Mouse (Mus musculus): ENCODE data around the gene Tdrd7. TPM values are rescaled to one million over a fixed set of nuclear protein-coding genes. Genes with fewer than 3 reads are reported as not detected.
A peak's percentile ranks its signal among the peaks of the same experiment; 100 is the strongest.

Tdrd7 gene
- polyA plus RNA-seq, 1 experiment from 2014 or later, result 15.4 TPM

DNA sequence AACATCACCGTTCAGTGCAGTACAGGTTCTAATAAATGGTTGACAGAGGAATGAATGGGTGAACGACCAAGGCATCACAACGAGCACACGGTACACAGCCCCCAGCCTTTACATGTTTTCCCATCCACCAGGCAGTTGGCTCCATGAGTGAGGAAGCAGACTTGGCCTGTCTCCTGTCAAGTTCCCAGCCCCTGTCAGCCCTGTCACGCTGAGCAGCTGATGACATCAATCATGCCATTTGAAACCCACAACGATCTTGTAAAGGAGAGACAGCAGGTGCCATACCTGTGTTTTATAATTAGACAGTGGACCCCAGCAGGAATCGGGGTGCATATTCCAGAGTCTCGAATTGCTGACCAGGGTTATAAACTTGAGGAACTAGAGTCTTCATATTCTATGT lies 78.2 kb downstream of the Tdrd7 start:
- Histone ChIP-seq H3K9ac (replicated peaks) (no peak overlapping the region), H3K9me3 (ENCODE audit: low read length) (no peaks in the 10 kb centered on the region), H3K4me3 (ENCODE audit: low read depth, low read length) (no peak overlapping the region), H3K27ac (ENCODE audit: low read depth) (no peak overlapping the region), H3K36me3 (replicated peaks; ENCODE audit: insufficient read depth, low read length) (peaks cover under 1% of the 10 kb centered on the region; the same call in 1 of the 2 replicates), H3K27me3 (ENCODE audit: insufficient read depth, low read length) (peaks cover 16% of the 10 kb centered on the region), H3K4me2 (ENCODE audit: low read depth, low read length) (peak overlapping the region; percentile 92; the same call in 1 of the 2 replicates), H3K4me1 (ENCODE audit: insufficient read depth) (peaks cover 15% of the 10 kb centered on the region)
- TF ChIP-seq EP300 (IDR thresholded peaks at IDR 0.05; ENCODE audit: low read depth), result no peak
- no peak for TF ChIP-seq CTCF (IDR thresholded peaks at IDR 0.05; ENCODE audit: low read depth)
- 72% methylated on average over 8 of the region's 8 CpGs for WGBS (ENCODE audit: insufficient replicate concordance)
- ATAC-seq (no peak), DNase-seq (no peak)

DNA sequence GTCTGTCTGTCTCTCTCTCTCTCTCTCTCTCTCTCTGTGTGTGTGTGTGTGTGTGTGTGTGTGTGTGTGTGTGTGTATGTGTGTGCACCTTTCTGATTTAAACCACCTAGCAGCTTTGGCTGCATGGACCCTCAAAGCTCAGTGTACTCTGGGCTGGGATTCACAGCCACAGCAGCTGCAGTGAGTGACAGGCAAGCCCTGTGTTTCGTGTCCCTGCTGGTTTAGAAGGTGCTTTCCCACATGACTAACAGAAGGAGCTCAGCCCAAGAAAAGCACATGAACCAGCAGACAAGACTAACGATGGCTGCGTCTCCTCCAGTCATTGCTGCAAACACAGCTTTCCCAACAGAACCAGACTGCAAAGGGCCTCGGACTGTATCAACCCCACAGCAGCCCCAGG lies 82.8 kb downstream of the Tdrd7 start:
- Histone ChIP-seq H3K4me3 (ENCODE audit: low read depth, low read length) (no peak overlapping the region), H3K9ac (replicated peaks) (no peak overlapping the region), H3K36me3 (replicated peaks; ENCODE audit: insufficient read depth, low read length) (peaks cover 6% of the 10 kb centered on the region; the same call in 1 of the 2 replicates), H3K27ac (ENCODE audit: low read depth) (no peak overlapping the region), H3K4me2 (ENCODE audit: low read depth, low read length) (no peak overlapping the region), H3K9me3 (ENCODE audit: low read length) (no peaks in the 10 kb centered on the region), H3K27me3 (ENCODE audit: insufficient read depth, low read length) (no peaks in the 10 kb centered on the region), H3K4me1 (ENCODE audit: insufficient read depth) (0 out of 2 replicates have a peak, but pooled peaks cover 2% of the 10 kb centered on the region)
- no peak for DNase-seq
- WGBS (ENCODE audit: insufficient replicate concordance), result 76% methylated on average over 4 of the region's 4 CpGs
- ATAC-seq, result no peak
- no peak for TF ChIP-seq CTCF (IDR thresholded peaks at IDR 0.05; ENCODE audit: low read depth)

DNA sequence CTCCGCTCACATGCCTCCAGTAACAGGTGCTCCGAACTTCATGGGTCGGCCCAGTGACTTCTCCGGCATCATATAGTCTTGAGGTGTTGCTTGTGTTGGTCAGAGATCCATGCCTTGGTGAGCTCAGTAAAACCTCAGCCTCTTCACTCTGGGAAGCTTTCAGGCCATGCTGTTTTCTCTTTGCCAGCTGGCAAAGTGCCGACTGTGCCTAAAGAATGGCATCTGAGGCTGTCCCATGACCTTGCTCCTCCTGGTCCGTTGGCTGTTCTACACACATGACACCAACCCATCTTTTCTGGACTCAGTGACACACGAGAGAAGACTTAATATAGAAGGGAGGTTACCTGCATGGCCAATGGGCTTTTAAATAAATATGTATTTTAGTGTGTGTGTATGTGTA lies 83.3 kb downstream of the Tdrd7 start:
- ATAC-seq, result no peak
- WGBS (ENCODE audit: insufficient replicate concordance), result 89% methylated on average over 7 of the region's 7 CpGs
- peaks cover 6% of the 10 kb centered on the region; the same call in 1 of the 2 replicates for H3K36me3 ChIP-seq (replicated peaks; ENCODE audit: insufficient read depth, low read length)

DNA sequence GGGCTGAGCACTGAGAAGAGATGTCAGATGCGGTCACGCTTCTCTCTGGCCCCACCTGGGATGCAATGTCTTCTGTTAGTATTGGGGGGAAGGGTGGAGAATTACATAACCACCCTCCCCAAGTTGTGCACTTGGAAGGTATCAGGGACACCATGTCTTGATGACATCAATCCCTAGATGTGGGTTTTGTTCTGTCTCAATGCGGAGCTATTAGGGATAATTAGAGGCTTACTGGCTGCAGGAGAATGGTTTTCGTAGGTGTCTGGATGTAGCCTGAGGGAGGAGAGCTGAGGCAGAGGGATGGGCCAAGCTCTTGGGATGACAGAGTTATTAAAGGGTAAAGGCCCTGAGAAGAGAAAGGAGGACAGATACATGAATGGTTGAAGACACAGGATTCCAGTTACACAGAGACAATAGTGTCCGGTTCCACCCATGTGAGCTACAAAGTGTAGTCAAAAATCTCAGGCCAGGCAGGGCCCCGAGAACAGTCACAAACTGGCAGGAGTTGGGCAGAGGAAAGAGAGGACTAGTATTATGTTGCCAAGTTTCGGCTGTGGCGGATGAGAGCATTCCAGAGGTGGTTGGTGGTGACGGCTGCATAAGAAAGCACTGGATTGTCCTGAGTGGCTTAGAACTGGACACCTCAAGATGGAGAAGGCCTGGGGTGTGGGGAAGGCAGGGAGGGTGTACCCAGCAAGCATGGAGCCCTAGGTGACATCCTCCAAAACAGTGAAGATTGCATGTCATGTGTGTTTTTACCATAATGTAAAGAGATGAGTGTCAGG lies 88.4 kb downstream of the Tdrd7 start:
- H3K36me3 ChIP-seq (replicated peaks; ENCODE audit: insufficient read depth, low read length), result peaks cover 4% of the 10 kb centered on the region; the same call in 1 of the 2 replicates
- no peak overlapping the region for H3K4me3 ChIP-seq (ENCODE audit: low read depth, low read length)
- no peak for DNase-seq
- H3K27ac ChIP-seq (ENCODE audit: low read depth), result no peak overlapping the region
- no peak for TF ChIP-seq EP300 (IDR thresholded peaks at IDR 0.05; ENCODE audit: low read depth)
- TF ChIP-seq CTCF (IDR thresholded peaks at IDR 0.05; ENCODE audit: low read depth), result no peak
- WGBS (ENCODE audit: insufficient replicate concordance), result 93% methylated on average over 9 of the region's 9 CpGs
- no peaks in the 10 kb centered on the region for H3K27me3 ChIP-seq (ENCODE audit: insufficient read depth, low read length)
- no peaks in the 10 kb centered on the region for H3K9me3 ChIP-seq (ENCODE audit: low read length)
- ATAC-seq, result no peak
- no peak overlapping the region for H3K4me2 ChIP-seq (ENCODE audit: low read depth, low read length)
- no peak overlapping the region for H3K9ac ChIP-seq (replicated peaks)
- no peaks in the 10 kb centered on the region for H3K4me1 ChIP-seq (ENCODE audit: insufficient read depth)

More for the DNA sequence above, 83.3 kb downstream of the Tdrd7 start:
- no peaks in the 10 kb centered on the region for H3K27me3 ChIP-seq (ENCODE audit: insufficient read depth, low read length)
- no peak for DNase-seq
- H3K4me1 ChIP-seq (ENCODE audit: insufficient read depth), result no peaks in the 10 kb centered on the region
- H3K4me3 ChIP-seq (ENCODE audit: low read depth, low read length), result no peak overlapping the region
- H3K9me3 ChIP-seq (ENCODE audit: low read length), result no peaks in the 10 kb centered on the region
- no peak overlapping the region for H3K27ac ChIP-seq (ENCODE audit: low read depth)
- no peak overlapping the region for H3K4me2 ChIP-seq (ENCODE audit: low read depth, low read length)
- no peak for TF ChIP-seq CTCF (IDR thresholded peaks at IDR 0.05; ENCODE audit: low read depth)
- no peak for TF ChIP-seq EP300 (IDR thresholded peaks at IDR 0.05; ENCODE audit: low read depth)
- no peak overlapping the region for H3K9ac ChIP-seq (replicated peaks)

DNA sequence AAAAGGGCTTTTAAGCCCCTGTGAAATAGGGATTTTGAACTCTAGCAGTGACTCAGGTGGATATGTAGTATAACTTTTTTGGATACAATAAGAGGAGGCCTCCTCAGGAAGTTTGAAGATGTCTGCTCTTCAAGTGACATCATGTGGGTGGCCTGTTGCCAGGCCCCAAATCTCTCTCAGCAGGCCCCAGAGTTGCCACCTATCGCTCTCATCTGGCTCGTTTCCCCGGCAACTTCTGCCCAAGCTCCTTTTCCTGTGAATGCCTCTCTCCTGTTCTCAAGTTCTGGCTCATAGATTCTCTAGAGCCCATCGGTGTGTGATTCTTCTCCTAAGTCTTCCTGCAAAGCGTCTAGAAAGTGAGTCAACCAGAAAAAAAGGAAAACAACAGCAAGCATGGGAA lies 91.0 kb downstream of the Tdrd7 start:
- H3K9ac ChIP-seq (replicated peaks), result no peak overlapping the region
- no peak overlapping the region for H3K27ac ChIP-seq (ENCODE audit: low read depth)
- no peaks in the 10 kb centered on the region for H3K27me3 ChIP-seq (ENCODE audit: insufficient read depth, low read length)
- WGBS (ENCODE audit: insufficient replicate concordance), result 90% methylated on average over 5 of the region's 5 CpGs
- TF ChIP-seq EP300 (IDR thresholded peaks at IDR 0.05; ENCODE audit: low read depth) (no peak), CTCF (IDR thresholded peaks at IDR 0.05; ENCODE audit: low read depth) (no peak)
- H3K4me3 ChIP-seq (ENCODE audit: low read depth, low read length), result no peak overlapping the region
- H3K4me1 ChIP-seq (ENCODE audit: insufficient read depth), result no peaks in the 10 kb centered on the region
- peaks cover under 1% of the 10 kb centered on the region; the same call in 1 of the 2 replicates for H3K36me3 ChIP-seq (replicated peaks; ENCODE audit: insufficient read depth, low read length)
- H3K4me2 ChIP-seq (ENCODE audit: low read depth, low read length), result no peak overlapping the region
- H3K9me3 ChIP-seq (ENCODE audit: low read length), result no peaks in the 10 kb centered on the region
- DNase-seq, result no peak
- no peak for ATAC-seq

DNA sequence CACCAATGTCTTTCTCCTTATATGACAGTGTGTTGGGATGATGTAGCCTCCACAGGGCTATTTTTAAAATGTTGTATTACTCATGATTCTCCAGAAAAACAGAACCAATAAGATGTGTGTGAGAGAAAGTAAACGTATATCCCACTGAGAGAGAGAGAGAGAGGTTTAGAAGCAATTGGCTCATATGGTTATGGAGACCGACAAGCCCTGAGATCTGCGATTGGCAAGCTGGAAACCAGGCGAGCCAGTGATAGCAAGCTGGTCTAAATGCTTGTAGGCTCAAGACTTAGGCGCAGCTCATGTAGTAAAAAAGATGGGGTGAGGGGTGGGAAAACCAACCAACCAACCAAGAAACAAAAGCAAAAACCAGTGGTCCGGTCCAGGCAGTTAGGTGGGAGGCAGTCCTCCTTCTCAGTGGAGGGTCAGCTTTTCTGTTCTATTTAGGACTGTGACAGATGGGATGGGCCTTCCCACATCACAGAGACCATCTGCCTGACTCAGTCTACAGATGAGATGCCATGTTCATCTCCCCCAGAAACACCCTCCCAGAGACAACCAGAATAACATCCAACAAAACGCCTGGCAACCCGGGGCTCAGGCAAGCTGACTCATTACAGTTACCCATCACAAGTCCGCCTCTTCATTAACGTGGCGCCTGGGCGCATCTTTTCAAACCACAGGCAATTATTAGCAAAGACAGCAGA lies 96.3 kb downstream of the Tdrd7 start:
- Histone ChIP-seq H3K27me3 (ENCODE audit: insufficient read depth, low read length) (no peaks in the 10 kb centered on the region), H3K36me3 (replicated peaks; ENCODE audit: insufficient read depth, low read length) (peaks cover 7% of the 10 kb centered on the region; the same call in 1 of the 2 replicates), H3K27ac (ENCODE audit: low read depth) (no peak overlapping the region), H3K4me3 (ENCODE audit: low read depth, low read length) (no peak overlapping the region), H3K9ac (replicated peaks) (no peak overlapping the region), H3K4me1 (ENCODE audit: insufficient read depth) (no peaks in the 10 kb centered on the region), H3K9me3 (ENCODE audit: low read length) (no peaks in the 10 kb centered on the region), H3K4me2 (ENCODE audit: low read depth, low read length) (no peak overlapping the region)
- ATAC-seq (no peak), DNase-seq (no peak)
- 90% methylated on average over 12 of the region's 12 CpGs for WGBS (ENCODE audit: insufficient replicate concordance)
- TF ChIP-seq EP300 (IDR thresholded peaks at IDR 0.05; ENCODE audit: low read depth), result no peak
- TF ChIP-seq CTCF (IDR thresholded peaks at IDR 0.05; ENCODE audit: low read depth), result no peak
